Mouse (Mus musculus) fibroblast of lung, adult 2 months (primary cell): ENCODE measurements around the gene Rrp1b.

Source experiments
- DNase-seq: peaks from one replicate; pipeline ENCODE4 v3.0.0-alpha.2; 2011; ENCODE audit warnings: low read depth

Gene Rrp1b

DNA sequence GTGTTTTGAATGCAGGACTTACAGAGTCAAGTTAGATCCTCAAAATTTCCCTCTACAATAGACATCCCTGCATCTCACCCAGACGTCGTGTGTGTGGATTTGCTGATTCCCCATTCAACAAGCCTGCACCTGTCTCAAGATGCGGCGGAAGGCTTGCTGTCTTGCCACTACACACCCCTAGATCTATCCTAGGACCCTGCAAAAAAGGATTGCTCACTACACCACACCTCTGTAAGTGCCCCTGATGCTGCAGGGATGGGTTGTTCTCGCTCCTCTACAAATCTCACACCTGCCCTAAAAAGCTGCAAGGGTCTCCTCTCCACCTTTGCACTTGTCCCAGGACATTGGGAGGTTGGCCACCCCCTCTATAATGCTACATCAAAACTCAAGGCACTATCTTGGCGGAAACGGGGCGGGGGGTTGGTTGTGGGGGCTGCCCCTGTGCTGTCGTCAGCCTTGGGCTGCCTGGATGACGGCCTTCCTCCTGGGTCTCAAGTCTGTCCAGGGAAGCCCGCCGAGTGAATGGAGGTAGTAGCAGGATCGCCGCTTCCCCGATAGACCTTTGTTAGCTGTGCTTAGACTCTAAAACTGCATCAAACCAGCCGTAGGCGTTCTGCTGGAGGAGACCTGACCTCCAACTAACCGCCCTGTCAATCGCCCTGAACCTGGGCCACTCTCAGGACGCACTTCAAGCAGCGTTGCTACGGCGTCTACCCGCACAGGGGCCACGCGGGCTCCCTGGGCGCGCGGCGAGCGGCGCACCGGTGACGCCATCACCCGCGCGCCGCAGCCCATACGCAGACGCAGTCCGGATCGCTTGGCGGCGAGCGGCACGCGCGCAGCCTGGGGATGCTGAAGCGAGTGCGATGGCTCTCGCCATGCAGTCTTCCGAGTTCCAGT, at the start of gene Rrp1b, which contains the start of gene Hsf2bp:
Gene Rrp1b, plus strand, starts transcription at position 492 of the 900 bp plus-strand sequence.
Gene Hsf2bp, minus strand, starts transcription at position 741 of the 900 bp plus-strand sequence.
- DNase-seq, result peak; percentile 49

GRCm38 (mm10) chr17:31986915-31987314, 49.0 kb upstream of the Rrp1b start:
- no peak for DNase-seq

- DNase-seq, result no peak
Observed at GRCm38 (mm10) chr17:31989035-31989434, 46.9 kb upstream of the Rrp1b start.

GRCm38 (mm10) chr17:31992004-31992403, 43.9 kb upstream of the Rrp1b start:
- DNase-seq, result peak; percentile 56

DNA sequence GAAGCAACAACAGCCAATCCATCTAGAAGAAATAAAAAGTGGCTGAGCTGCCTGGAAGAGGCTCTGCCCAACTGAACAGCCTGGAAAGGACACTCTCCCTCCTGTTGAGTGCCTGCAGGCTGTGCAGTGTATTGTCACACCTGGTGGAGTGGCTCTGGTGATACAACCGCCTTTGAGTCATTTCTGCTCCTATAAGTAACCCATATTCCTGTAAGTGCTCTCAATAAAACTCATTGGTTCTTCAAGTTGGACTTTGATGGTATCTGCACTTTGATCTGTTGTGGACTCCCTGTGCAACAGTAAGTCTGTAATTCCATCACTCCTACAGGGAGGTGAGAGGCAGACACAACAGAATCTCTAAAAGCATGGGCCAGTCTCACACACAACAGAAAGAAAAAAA, 42.5 kb upstream of the Rrp1b start:
- DNase-seq, result no peak

DNA sequence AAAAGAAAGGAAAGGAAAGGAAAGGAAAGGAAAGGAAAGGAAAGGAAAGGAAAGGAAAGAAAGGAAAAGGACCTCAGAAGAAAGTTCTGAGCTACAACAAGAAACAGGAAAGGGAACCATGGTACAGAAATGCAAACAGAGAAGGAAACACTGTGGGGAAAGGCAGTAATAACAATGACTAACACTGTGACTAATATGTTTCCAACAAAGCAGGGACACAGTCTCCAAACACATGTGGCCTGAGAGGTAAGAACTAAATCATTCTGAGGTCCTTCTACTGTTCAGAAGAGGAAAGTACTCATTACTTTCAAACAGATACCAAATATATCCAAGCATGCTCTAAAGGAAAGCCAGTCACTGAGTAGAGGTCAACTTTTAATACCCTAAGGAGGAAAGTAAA, 41.8 kb upstream of the Rrp1b start:
- DNase-seq, result no peak

GRCm38 (mm10) chr17:31995784-31996183, 40.1 kb upstream of the Rrp1b start:
- no peak for DNase-seq

DNA sequence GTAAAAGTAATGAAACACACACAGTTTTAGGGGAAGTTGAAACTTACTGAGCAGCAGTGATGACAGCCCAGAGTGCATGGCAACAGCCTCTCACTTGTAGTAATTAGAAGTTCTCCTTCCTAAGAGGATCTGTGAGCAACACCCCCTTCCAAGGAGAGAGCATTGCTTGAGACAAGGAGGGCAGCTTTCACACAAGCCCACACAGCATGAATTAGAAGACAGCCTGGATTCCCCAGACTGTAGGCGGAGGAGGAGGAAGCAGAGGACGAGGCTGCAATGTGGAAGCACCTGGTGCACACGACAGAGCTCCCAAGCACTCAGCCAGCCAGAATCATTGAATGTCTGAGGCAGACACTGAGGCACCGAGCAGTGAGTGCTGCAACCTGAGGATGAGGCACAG, 39.6 kb upstream of the Rrp1b start:
- no peak for DNase-seq

DNA sequence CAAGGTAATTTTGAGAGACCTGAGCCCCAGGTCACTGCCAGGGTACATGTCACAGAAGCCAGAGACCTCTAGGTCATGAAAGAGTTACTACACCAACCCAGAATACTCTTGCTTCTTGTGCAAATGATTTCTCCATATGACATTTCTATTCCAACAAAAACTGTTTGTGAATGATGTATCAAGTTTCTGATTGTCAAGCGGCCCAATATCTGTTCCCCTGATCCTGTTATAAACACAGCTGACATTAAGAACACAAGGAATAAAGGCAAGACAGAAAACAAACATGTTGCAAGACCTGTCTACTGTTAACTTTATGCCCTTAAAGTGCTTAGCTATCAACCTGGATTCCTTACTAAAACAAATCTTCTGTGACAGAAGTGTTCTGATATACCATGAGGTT, 37.5 kb upstream of the Rrp1b start:
- DNase-seq, result no peak

- no peak for DNase-seq
Observed at GRCm38 (mm10) chr17:32003251-32003650, 32.6 kb upstream of the Rrp1b start.

DNA sequence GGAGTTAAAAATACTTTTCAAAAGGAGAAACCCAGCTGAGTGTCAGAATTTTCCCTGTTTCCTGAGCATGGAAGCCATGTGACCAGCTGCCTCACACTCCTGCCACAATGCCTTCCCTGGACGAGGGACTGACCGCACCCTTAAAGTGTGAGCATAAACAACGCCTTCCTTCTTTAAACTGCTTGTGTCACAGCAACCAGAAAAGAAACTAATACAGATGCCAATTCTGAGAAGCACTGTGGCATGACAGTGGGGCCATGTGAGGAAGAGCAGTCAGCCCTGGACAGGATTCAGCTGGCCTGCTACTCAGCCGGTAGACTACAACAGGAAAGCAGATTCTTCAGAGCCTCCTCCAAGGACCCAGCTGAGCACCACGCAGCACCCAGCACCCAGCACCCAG, 29.1 kb upstream of the Rrp1b start:
- no peak for DNase-seq

DNA sequence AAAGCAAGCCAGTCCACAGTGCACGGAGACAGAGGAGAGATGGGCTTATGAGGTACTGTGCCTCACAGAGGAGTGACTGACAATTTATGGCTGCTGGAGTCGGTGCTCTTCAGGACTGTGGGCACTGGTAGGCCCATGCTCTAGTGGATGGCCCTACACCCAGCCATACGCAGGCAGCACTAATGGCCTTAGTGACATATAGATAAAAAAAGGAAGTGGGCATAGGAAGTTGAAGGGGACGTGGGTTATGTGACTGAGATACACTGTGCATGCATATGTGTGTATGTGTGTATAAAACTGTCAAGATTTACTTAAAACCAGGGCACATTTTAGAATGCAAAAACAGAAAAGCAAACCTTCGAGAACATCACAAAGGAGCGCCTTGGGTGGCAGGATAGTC, 24.2 kb upstream of the Rrp1b start:
- DNase-seq, result no peak

GRCm38 (mm10) chr17:32012254-32012653, 23.6 kb upstream of the Rrp1b start:
- DNase-seq, result no peak

- DNase-seq, result no peak
Observed at GRCm38 (mm10) chr17:32013659-32014058, 22.2 kb upstream of the Rrp1b start.

DNA sequence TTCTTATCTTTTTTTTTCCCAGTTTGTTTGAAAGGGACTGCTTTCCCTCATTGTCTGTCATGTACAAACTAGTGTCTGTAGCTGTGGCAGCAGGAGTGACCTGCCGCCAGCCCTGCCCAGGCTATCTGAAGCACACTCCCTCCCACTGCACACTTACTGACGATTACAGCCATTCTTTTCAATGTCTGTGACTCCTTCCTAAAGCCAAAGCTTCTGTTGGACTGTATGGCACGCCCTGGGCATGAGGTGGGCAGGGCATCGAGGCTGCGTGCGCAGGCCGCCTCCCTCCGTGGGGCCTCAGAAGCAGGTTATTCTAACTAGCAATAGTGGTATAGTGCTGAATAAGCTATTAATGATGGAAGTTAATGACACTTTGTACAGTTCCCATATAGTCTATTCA, 19.4 kb upstream of the Rrp1b start:
- no peak for DNase-seq

DNA sequence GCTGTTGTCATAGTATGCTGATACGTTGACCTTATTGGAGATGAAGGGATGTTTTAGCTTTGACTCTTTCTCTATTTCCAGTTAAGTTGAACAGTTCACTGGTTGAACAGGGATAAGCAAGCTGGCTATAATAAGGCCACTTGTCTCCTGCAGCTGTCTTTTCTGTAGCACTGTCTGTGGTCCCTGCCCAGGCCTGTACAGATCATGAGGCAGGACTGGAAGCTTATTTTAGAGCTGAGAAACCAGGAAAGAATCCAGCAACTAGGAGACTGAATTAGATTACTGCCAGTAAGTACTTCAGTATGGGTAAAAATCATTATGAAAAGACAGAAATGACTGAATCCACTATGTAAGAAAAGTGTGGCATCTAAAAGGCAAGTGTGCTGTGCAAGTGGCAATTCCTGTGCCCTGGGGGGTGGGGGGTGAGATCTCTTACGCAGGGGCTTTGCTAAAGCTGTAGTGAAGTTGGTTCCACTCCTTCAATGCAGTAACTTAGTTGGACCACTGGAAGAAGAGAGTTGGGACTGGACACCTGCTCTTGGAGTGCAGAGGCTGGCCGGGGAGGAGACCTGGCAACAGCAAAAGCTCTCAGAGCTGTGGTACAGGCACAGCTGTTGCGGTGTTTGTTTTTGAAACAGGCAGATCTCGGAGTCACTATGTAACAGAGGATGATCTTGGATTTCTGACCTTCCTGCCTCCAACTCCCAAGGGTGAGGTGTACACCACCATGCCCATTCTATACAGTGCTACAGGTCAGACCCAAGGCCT, 17.6 kb upstream of the Rrp1b start:
- peak; percentile 50 for DNase-seq

DNA sequence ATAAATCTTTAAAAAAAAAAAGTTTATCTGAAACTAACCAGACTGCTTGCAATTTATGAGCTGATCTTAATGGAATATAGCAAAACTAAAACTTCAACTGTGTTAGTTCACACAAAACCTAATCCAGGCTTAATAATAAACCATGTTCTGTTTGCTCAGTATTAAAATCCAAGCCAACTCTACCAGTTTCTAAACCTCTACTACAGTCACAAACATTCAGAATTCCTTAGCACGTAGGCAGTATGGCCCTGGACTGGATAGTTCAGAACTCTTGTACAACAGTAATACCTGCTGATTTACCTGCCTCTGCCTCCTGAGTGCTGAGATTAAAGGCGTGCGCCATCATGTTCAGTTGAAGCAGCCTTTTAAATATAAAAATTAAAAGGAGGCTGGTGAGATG, 13.9 kb upstream of the Rrp1b start:
- DNase-seq, result no peak

DNA sequence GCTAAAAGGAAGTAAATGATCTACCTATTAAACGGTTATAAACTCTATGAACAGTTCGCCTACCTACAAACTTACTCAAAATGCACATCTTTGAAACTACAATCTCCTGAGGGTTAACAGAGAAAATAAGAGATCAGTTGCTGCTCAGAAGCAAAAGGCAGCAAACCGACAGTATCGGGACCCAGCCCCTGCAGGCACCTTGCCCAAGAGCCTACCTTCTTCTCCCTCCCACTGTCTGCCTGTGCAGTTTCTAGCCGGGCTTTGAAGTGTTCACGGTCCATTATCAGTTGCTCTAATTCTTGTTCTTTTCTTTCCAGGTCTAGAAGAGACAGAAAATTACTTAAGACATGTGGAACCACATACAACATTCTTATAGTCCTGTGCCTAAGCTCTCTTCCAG, 13.3 kb upstream of the Rrp1b start:
- DNase-seq, result no peak

- DNase-seq, result peak; percentile 74
Observed at GRCm38 (mm10) chr17:32023088-32023487, 12.8 kb upstream of the Rrp1b start.

- no peak for DNase-seq
Observed at GRCm38 (mm10) chr17:32024671-32025073, 11.2 kb upstream of the Rrp1b start.

DNA sequence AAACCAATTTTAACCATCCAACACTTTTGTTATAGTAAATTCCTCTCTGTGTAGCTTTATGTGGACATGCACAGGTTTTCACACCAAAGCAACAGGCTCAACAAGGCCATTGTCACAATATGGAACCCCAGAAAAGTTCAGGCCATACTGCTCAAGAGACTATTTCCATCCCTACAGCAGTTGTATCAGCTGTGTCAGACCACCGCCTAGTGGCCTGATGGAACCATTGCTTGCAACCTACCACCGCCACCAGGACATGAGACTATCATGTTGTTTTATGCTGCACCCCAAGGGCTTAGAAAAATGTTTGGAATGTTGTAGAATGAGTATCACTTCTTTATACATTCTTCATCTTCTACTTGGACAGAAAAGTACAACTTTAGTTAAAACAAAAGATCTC, 10.5 kb upstream of the Rrp1b start:
- peak; percentile 43 for DNase-seq

DNA sequence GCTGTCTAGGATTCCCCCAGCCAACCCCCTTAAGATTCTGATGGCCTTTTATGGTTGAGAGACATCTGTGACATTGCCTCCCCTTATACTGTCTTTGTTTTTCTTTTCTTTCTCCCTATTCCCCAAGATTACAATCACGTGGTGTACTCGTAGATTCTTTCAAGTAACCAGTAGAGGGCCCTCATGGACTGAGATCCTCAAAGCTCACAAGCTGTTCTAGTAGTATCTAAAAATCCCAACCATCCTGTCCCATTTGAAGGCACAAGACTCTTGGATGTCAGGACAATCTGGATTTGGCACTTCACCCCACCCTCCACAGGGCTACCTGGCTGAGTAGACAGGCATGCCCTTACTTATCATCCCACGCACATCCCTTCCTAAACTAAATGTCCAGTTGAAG, 8.2 kb upstream of the Rrp1b start:
- DNase-seq, result no peak

DNA sequence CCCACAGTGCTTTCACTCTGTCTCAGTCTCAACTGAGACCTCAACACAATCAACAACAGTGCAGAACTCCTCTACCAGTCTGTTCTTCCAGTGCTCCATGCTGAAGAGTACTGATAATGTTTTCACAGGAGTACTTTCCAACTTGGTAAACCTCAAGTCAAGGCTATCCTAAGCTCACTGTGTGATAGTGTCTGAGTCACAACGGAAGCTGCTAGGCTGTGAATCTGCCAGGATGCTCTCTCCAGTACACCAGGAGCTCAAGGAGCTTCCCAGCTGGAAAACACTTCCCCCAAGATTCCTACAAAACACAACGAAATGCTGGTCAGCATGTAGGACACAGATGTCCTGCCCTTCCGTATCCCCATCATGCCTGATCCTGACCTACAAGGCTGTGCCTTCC, 7.6 kb upstream of the Rrp1b start:
- DNase-seq, result no peak
